Mouse (Mus musculus) natural killer cell, adult 2 months (primary cell): ENCODE results near the gene Pygb.

ENCODE experiments used
- DNase-seq, 2 experiments: peaks; one replicate each; pipeline ENCODE4 v3.0.0; 2022; ENCODE audit warnings: low spot score in 2 of 2

Pygb gene

GRCm38 (mm10) chr2:150839686-150840471 is 53.3 kb downstream of the Pygb start:
- no peak for DNase-seq

- no peak for DNase-seq
Measured at GRCm38 (mm10) chr2:150841109-150841508, 54.6 kb downstream of the Pygb start.

DNA sequence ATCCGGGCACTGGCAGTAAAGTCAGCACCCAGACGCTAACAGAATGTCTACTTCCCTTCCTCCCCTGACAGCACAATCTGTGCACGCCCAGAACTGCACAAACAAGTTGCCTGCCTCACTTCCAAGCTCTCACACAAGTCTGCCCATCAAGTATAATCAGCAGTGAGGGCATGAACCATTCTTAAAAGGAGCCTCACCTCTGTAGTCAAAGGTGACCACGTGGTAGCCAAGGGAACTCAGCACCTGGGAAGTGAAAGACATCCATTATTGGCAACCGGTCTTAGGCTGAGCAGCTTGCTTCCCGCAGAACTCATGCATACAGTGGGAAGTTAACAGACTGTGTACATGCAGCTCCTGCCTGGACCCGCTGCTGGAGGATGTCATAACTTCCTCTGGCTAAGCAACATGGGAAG is 55.5 kb downstream of the Pygb start:
- no peak for DNase-seq

GRCm38 (mm10) chr2:150844798-150845197 is 58.3 kb downstream of the Pygb start:
- no peak for DNase-seq

GRCm38 (mm10) chr2:150847436-150847995 is 61.0 kb downstream of the Pygb start:
- DNase-seq = no peak

- DNase-seq = no peak
Measured at GRCm38 (mm10) chr2:150851251-150851650, 64.7 kb downstream of the Pygb start.

DNA sequence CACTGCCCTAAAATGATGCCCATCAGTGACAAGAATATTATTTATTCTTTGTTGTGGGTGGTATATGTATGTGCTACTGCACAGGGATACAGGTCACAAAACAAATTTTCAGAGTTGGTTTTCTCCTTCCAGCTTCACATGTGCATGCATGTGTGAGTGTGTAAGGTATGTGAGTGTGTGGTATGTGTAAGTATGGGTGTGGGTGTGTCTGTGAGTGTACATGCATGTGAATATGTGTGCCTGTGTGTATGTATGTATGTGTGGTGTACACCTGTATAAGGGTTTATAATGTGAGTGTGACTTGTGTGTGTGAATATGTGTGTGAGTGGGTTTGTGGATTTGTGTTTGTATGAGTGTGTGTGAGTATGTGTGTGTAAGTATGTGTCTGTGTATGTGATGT is 68.7 kb downstream of the Pygb start:
- DNase-seq = no peak

DNA sequence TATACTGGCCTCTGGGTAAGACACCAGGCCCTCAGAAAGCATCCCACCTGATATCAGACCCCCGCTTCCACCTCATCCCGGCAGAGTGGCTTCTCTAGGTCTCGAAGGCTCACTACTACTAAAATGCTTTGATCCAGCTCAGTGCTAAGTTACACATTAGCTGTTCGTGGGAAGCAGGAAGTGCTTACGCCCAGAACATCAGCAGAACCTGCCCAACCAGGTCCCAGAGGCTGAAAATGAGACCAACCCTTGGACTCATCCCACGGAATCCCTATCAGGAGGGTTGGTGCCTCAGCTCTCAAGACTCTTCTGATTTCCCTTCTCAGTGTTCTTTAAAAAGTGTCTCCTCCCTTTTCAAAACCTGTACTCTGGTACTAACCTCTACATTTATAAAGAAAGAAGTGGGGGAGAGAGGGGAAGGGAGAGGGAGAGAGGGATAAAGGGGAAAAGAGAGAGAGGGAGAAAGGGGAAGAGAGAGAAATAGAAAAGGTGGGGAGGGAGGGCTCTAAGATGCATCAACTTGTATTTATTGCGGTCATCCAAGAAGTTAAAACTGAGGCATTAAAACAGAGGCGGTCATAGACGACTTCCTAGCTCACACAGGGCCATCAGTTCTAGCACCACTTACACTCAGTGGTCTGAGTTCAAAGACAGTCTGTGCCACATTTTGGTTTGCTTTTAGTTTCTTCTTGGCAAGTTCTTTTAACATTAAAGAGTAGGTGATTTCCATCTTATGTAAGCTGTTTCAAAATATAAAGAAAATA is 72.4 kb downstream of the Pygb start:
- DNase-seq = no peak

GRCm38 (mm10) chr2:150859709-150860470 is 73.4 kb downstream of the Pygb start:
- DNase-seq = no peak

DNA sequence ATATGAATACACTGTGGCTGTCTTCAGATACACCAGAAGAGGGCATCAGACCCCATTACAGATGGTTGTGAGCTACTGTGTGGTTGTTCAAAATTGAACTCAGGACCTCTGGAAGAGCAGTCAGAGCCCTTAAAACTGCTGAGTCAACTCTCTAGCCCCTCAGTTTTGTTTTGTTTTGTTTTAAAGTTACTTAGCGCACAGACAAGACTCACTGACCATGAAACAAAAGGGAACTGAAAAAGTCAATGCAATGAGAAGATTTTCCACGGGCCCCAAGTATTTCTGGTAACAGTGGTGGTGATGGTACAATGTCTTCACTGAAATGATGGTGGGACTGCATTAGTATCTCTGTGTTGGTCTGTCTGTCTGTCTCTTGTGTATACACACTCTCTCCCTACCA is 74.6 kb downstream of the Pygb start:
- DNase-seq = no peak

- no peak for DNase-seq
Measured at GRCm38 (mm10) chr2:150867021-150867420, 80.5 kb downstream of the Pygb start.

GRCm38 (mm10) chr2:150869446-150869845 is 82.9 kb downstream of the Pygb start:
- peak; percentile 2 to 8 for DNase-seq

DNA sequence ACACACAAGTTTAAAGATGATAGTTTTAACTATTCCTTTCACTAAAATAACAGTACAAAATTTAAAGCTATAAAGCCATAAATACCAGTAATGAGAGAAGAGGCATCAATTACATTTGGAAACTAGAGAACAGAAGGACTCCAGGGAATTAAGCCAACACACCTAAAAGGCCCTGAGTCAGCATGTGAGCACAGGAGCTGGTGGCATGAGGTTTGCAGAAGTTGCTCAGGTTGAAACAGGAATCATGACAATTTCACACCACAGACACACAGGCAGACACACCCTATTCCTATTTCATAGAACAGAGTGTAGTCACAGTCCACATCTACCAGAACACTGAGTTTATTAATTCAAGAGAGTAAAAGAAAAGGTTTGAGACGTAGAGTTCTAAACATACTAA is 88.0 kb downstream of the Pygb start:
- DNase-seq = no peak

- DNase-seq = no peak
Measured at GRCm38 (mm10) chr2:150875226-150875625, 88.7 kb downstream of the Pygb start.

- no peak for DNase-seq
Measured at GRCm38 (mm10) chr2:150877561-150877960, 91.0 kb downstream of the Pygb start.
